Mouse (Mus musculus) stomach, embryonic 15.5 days (tissue): ENCODE results near the gene Arl15. TPM values are rescaled to one million over a fixed set of nuclear protein-coding genes. Genes with fewer than 3 reads are reported as not detected.

ENCODE experiments used
- ATAC-seq: fragments of 200-750 bp; cut with Nextera tagmentation; 2 replicates; pipeline ENCODE4 v1.8.0; 2017; ENCODE audit warnings: low read depth, moderate number of reproducible peaks, moderate TSS enrichment; ENCODE audit not compliant: insufficient read depth, low FRiP score
- H3K27ac ChIP-seq: fragments of 300-500 bp; sonication (generic); 2 replicates; pipeline ENCODE4 v1.5.1; 2015; ENCODE audit warnings: mild to moderate bottlenecking, inconsistent platforms
- H3K27me3 ChIP-seq: fragments of 300-500 bp; sonication (generic); replicated peaks from 2 replicates; pipeline ENCODE4 v1.6.1; 2015; ENCODE audit warnings: inconsistent platforms
- H3K36me3 ChIP-seq: fragments of 300-500 bp; sonication (generic); 2 replicates; pipeline ENCODE4 v1.6.1; 2015; ENCODE audit warnings: inconsistent platforms
- H3K4me1 ChIP-seq: fragments of 300-500 bp; sonication (generic); 2 replicates; pipeline ENCODE4 v1.6.1; 2015; ENCODE audit warnings: inconsistent platforms
- H3K4me2 ChIP-seq: fragments of 300-500 bp; sonication (generic); 2 replicates; pipeline ENCODE4 v1.6.1; 2015; ENCODE audit warnings: mild to moderate bottlenecking, inconsistent platforms
- H3K4me3 ChIP-seq: fragments of 300-500 bp; sonication (generic); replicated peaks from 2 replicates; pipeline ENCODE4 v1.5.1; 2015; ENCODE audit warnings: inconsistent platforms
- H3K9ac ChIP-seq: fragments of 300-500 bp; sonication (generic); 2 replicates; pipeline ENCODE4 v1.6.1; 2015; ENCODE audit warnings: inconsistent platforms
- H3K9me3 ChIP-seq: fragments of 300-500 bp; sonication (generic); 2 replicates; pipeline ENCODE4 v1.6.1; 2016; ENCODE audit warnings: inconsistent platforms
- WGBS: fragments of 180-500 bp; shearing (Covaris S2); methylation state at CpG from one replicate; pipeline ENCODE4 v1.1.7; 2015; 5-methylcytosine and 5-hydroxymethylcytosine counted together
- polyA plus RNA-seq: library from polyadenylated mRNA; unstranded; fragments of >200 nt; fragmentation: Nextera tagmentation; extraction: Ambion mirVana; gene quantifications from 2 replicates; pipeline ENCODE4 v1.2.1, GENCODE M21; 2015

The Arl15 gene
- 6.7 and 7.9 TPM in 2 replicates for polyA plus RNA-seq

GRCm38 (mm10) chr13:113794039-113794704 lies at the start of gene Arl15:
TSS of gene Arl15 (plus strand) at chr13:113794505.
- no peaks in the 10 kb centered on the region for H3K27me3 ChIP-seq
- H3K27ac ChIP-seq: peak within 1 kb of the TSS; percentile 87
- peaks cover 12% of the 10 kb centered on the region; the same call in 1 of the 2 replicates for H3K4me1 ChIP-seq
- H3K9ac ChIP-seq: peak within 1 kb of the TSS; percentile 83
- peak within 1 kb of the TSS; percentile 76 for H3K4me3 ChIP-seq
- H3K9me3 ChIP-seq: no peaks in the 10 kb centered on the region
- under 1% methylated on average over 49 of the region's 49 CpGs for WGBS
- ATAC-seq: peak; percentile 97
- H3K4me2 ChIP-seq: peak within 1 kb of the TSS; percentile 78
- H3K36me3 ChIP-seq: no peaks in the 10 kb centered on the region

GRCm38 (mm10) chr13:113745301-113745700 lies 49.0 kb upstream of the Arl15 start:
- H3K4me2 ChIP-seq: no peak overlapping the region
- H3K4me1 ChIP-seq: no peaks in the 10 kb centered on the region
- no peak for ATAC-seq
- H3K27ac ChIP-seq: no peak overlapping the region
- H3K9me3 ChIP-seq: no peaks in the 10 kb centered on the region
- H3K9ac ChIP-seq: no peak overlapping the region
- 63% methylated on average over 2 of the region's 2 CpGs for WGBS
- H3K4me3 ChIP-seq: no peak overlapping the region
- H3K27me3 ChIP-seq: no peaks in the 10 kb centered on the region
- no peaks in the 10 kb centered on the region for H3K36me3 ChIP-seq

DNA sequence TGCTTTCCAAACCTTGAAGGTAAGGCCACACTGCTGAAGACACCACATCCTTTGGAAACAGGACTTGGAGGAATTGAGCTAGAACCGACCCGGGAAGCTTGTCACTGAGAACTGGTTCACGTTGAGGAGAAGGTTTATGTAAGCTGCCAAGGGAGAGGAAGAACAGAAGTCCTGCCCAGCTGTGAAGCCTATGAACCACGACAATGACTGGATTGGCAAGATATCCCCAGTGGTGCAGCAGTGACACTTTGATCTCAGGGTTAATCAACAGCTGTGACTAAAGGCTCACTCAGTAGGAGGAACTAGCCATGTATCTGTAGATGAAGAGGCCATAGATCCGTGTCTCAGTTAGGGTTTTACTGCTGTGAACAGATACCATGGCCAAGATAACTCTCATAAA lies 43.5 kb upstream of the Arl15 start:
- Histone ChIP-seq H3K4me1 (no peaks in the 10 kb centered on the region), H3K4me3 (no peak overlapping the region), H3K4me2 (no peak overlapping the region), H3K9me3 (no peaks in the 10 kb centered on the region), H3K27me3 (no peaks in the 10 kb centered on the region), H3K36me3 (no peaks in the 10 kb centered on the region), H3K9ac (no peak overlapping the region), H3K27ac (no peak overlapping the region)
- 67% methylated on average over 5 of the region's 5 CpGs for WGBS
- ATAC-seq: no peak

DNA sequence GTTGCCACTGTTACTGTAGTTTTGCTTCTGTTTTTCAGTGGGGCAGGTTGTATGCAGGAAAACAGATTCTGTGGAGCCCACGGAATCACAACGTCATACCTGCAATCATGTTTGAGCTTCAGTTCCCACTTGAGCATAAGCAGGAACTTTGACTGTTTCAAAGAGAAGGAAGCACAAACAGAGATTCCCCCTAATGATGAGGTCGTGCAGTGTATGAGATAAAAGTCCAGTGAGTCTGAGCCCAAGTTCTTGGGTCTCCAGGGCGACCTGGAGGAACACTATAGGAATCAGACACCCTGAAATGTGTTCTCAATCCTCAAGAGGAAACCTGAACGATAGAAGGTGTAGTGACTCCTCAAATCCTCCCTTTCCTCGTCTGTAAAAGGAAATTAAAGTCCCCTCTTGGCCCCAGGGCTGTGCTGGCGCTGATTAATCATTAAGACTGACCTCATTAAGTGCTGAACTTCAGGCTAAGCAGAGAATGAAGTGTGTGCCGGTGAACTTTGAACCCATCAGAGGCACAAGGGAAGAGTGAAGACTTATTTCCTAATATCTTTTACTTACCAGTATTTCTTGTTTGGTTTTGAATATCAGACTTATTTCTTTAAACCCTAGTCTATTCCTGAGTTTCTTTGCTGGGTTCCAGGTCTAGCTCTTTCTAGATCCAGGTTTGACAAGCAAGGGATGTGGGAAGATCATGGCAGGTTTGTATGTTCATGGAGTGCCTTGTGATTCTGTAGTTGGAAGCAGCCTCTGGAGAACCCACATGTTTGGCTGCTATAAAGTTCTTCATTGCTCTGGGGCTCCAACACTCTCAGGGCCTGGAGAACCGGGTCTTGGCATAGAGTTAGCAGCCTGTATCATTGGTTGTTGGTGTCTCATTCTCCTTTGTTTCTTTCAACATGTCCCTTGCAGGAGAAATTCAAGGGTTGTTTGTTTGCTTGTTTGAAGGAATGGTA lies 39.3 kb upstream of the Arl15 start:
- Histone ChIP-seq H3K4me1 (no peaks in the 10 kb centered on the region), H3K36me3 (no peaks in the 10 kb centered on the region), H3K9ac (no peak overlapping the region), H3K9me3 (no peaks in the 10 kb centered on the region), H3K27ac (no peak overlapping the region), H3K4me2 (no peak overlapping the region), H3K27me3 (no peaks in the 10 kb centered on the region), H3K4me3 (no peak overlapping the region)
- peak; percentile 60; the same call in 1 of the 2 replicates for ATAC-seq
- 51% methylated on average over 9 of the region's 9 CpGs for WGBS

- no peak overlapping the region for H3K4me2 ChIP-seq
- ATAC-seq: no peak
- H3K9me3 ChIP-seq: no peaks in the 10 kb centered on the region
- H3K27ac ChIP-seq: no peak overlapping the region
- H3K9ac ChIP-seq: no peak overlapping the region
- H3K36me3 ChIP-seq: no peaks in the 10 kb centered on the region
- no peak overlapping the region for H3K4me3 ChIP-seq
- 53% methylated on average over 6 of the region's 6 CpGs for WGBS
- no peaks in the 10 kb centered on the region for H3K4me1 ChIP-seq
- no peaks in the 10 kb centered on the region for H3K27me3 ChIP-seq
Observed at GRCm38 (mm10) chr13:113755779-113756178, 38.5 kb upstream of the Arl15 start.

DNA sequence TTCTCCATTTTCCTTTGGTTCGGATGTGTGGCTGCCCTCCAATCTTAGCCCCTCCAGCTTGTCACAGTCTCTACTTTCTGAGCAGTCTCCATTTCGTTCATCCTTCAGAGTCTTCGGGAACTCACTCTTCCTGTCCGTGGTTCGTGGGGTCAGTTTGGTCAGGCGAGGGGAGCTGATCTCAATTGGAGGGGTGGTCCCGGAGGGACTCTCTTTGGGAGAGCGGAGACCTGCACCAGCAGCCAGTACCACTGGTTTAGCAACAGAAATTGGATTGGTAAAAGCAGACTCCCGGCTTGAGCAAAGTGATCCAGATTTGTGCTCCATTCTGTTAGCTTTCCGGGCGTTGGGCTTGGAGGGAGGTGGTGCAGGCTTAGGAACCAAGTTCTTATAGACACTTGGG lies 32.6 kb upstream of the Arl15 start:
- Histone ChIP-seq H3K4me1 (no peaks in the 10 kb centered on the region), H3K4me2 (no peak overlapping the region), H3K9me3 (no peaks in the 10 kb centered on the region), H3K27ac (no peak overlapping the region), H3K9ac (no peak overlapping the region), H3K4me3 (no peak overlapping the region), H3K36me3 (no peaks in the 10 kb centered on the region), H3K27me3 (no peaks in the 10 kb centered on the region)
- no peak for ATAC-seq
- WGBS: 88% methylated on average over 11 of the region's 11 CpGs

DNA sequence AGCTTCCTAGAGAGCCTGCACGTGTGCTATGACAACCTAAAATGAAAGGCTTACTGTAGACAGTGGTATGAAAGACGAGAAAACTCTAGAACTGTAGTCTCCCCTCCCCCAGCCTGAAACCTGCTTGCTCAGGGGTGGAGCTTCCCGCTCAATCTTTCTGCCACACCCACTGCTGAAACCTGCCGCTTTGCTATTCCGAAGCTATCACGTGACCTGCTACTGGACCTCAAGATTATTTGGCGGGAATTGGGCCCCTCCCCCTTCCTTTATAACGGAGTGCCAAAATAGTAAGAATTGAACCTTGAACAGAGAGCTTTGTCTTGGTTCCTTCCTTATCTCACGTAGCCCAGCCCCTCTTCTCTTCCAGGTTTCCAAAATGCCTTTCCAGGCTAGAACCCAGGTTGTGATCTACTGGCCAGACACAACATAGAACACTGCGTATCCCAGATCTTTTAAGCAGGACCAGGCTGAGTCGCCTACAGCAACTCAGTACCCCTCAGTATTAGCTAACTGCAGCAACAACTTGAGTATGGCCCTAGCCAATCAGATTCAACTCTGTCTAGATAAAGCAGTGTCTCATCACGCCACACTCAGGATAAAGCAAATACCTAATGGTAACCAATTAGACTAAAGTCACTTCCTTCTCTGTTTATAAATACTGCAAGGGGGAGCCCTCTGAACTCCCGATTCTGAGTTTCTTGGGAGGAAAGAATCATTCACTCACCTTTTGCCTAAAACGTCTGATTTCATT lies 31.4 kb upstream of the Arl15 start:
- Histone ChIP-seq H3K27ac (no peak overlapping the region), H3K36me3 (no peaks in the 10 kb centered on the region), H3K9ac (no peak overlapping the region), H3K9me3 (no peaks in the 10 kb centered on the region; the same call in 1 of the 2 replicates), H3K4me3 (no peak overlapping the region), H3K4me1 (no peaks in the 10 kb centered on the region), H3K4me2 (no peak overlapping the region), H3K27me3 (no peaks in the 10 kb centered on the region)
- no peak for ATAC-seq
- WGBS: 72% methylated on average over 14 of the region's 14 CpGs

- Histone ChIP-seq H3K27me3 (no peaks in the 10 kb centered on the region), H3K36me3 (no peaks in the 10 kb centered on the region), H3K4me2 (no peak overlapping the region), H3K27ac (no peak overlapping the region), H3K9me3 (no peaks in the 10 kb centered on the region; the same call in 1 of the 2 replicates), H3K9ac (no peak overlapping the region), H3K4me3 (no peak overlapping the region), H3K4me1 (no peaks in the 10 kb centered on the region)
- ATAC-seq: no peak
- 31% methylated on average over 3 of the region's 3 CpGs for WGBS
Observed at GRCm38 (mm10) chr13:113765411-113765810, 28.9 kb upstream of the Arl15 start.

GRCm38 (mm10) chr13:113769829-113770228 lies 24.5 kb upstream of the Arl15 start:
- WGBS: 80% methylated on average over 3 of the region's 3 CpGs
- ATAC-seq: no peak
- no peak overlapping the region for H3K4me3 ChIP-seq
- no peaks in the 10 kb centered on the region for H3K4me1 ChIP-seq
- no peak overlapping the region for H3K27ac ChIP-seq
- H3K9ac ChIP-seq: no peak overlapping the region
- H3K27me3 ChIP-seq: no peaks in the 10 kb centered on the region
- no peaks in the 10 kb centered on the region; the same call in 1 of the 2 replicates for H3K9me3 ChIP-seq
- H3K36me3 ChIP-seq: no peaks in the 10 kb centered on the region
- no peak overlapping the region for H3K4me2 ChIP-seq

GRCm38 (mm10) chr13:113770340-113770739 lies 24.0 kb upstream of the Arl15 start:
- Histone ChIP-seq H3K9me3 (no peaks in the 10 kb centered on the region; the same call in 1 of the 2 replicates), H3K4me3 (no peak overlapping the region), H3K36me3 (no peaks in the 10 kb centered on the region), H3K27ac (no peak overlapping the region), H3K9ac (no peak overlapping the region), H3K4me2 (no peak overlapping the region), H3K4me1 (no peaks in the 10 kb centered on the region), H3K27me3 (no peaks in the 10 kb centered on the region)
- 87% methylated on average over 5 of the region's 5 CpGs for WGBS
- ATAC-seq: no peak

GRCm38 (mm10) chr13:113771340-113771739 lies 23.0 kb upstream of the Arl15 start:
- no peaks in the 10 kb centered on the region for H3K4me1 ChIP-seq
- H3K9ac ChIP-seq: no peak overlapping the region
- no peaks in the 10 kb centered on the region for H3K27me3 ChIP-seq
- H3K36me3 ChIP-seq: no peaks in the 10 kb centered on the region
- WGBS: 48% methylated on average over 1 of the region's 1 CpGs
- no peak overlapping the region for H3K4me3 ChIP-seq
- H3K9me3 ChIP-seq: no peaks in the 10 kb centered on the region; the same call in 1 of the 2 replicates
- no peak for ATAC-seq
- H3K27ac ChIP-seq: no peak overlapping the region
- H3K4me2 ChIP-seq: no peak overlapping the region
